Mouse (Mus musculus) bone marrow macrophage, adult 2 months (primary cell): ENCODE data around the gene Ms4a15.

Experiments used
- CTCF ChIP-seq: IDR thresholded peaks from 2 replicates; pipeline ENCODE4 v1.5.1; 2012; ENCODE audit warnings: low read depth, mild to moderate bottlenecking, low read length, moderate library complexity
- POLR2A ChIP-seq: IDR thresholded peaks from 2 replicates; pipeline ENCODE4 v1.6.1; 2012; ENCODE audit warnings: mild to moderate bottlenecking, low read depth, low read length, borderline replicate concordance

GRCm38 (mm10) chr19:10974238-10974865 is 18.7 kb downstream of the Ms4a15 start, which contains the start of gene Ms4a10:
- TF ChIP-seq CTCF (no peak), POLR2A (no peak)
